Mouse (Mus musculus): ENCODE data around the gene Dynll1. TPM values are rescaled to one million over a fixed set of nuclear protein-coding genes. Genes with fewer than 3 reads are reported as not detected.
A peak's percentile ranks its signal among the peaks of the same experiment; 100 is the strongest.

The Dynll1 gene
- polyA plus RNA-seq, 1 experiment: 91.7 TPM

DNA sequence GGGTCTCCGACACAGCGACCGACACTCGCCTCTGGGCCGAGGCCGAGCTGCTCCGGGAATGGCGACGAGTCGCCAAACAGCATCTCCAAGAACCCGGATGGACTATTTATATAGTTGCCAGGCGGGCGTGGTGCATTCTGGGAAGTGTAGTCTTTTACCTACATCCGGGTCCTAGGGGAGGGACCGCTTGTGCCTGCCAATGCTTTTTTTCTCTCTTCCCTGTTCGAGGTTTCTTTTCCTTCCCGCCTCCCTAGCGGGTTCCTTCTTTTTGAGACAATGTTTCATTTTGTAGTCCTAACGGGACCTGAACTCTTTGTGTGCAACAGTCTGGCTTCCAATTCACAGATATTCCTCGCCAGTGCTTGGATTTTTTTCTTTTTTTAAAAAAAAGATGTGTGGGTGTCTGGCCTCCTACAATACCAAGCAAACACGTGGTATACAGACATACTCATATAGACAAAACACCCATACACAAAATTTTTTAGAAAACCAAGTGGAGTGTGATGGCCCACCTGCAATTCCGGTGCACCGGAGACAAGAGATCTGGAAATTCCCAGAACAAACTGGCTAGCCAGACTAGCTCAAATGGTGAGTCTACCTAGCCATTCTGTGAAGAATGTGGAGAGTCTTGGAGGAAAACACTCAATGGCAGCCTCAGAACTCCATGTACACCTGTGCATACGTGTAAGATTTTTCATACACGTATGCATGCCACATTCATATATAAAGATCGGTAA lies 27.8 kb downstream of the Dynll1 start, which contains the start of gene Rnf10:
Gene Rnf10 (minus strand): TSS at position 87 of the 737 bp plus-strand sequence.
- Histone ChIP-seq H3K27me3 (ENCODE audit: control insufficient read depth) (no peaks in the 10 kb centered on the region), H3K4me3 (replicated peaks) (peak within 1 kb of the TSS; percentile 99), H3K9me3 (ENCODE audit: control insufficient read depth, low read length) (peaks cover 4% of the 10 kb centered on the region), H3K4me1 (ENCODE audit: control insufficient read depth) (peaks cover 61% of the 10 kb centered on the region), H3K36me3 (ENCODE audit: control insufficient read depth) (peaks cover 44% of the 10 kb centered on the region)
- TF ChIP-seq GATA1 (IDR thresholded peaks at IDR 0.05; ENCODE audit: low read length) (no peak), TAL1 (IDR thresholded peaks at IDR 0.05; ENCODE audit: low read length) (no peak)

DNA sequence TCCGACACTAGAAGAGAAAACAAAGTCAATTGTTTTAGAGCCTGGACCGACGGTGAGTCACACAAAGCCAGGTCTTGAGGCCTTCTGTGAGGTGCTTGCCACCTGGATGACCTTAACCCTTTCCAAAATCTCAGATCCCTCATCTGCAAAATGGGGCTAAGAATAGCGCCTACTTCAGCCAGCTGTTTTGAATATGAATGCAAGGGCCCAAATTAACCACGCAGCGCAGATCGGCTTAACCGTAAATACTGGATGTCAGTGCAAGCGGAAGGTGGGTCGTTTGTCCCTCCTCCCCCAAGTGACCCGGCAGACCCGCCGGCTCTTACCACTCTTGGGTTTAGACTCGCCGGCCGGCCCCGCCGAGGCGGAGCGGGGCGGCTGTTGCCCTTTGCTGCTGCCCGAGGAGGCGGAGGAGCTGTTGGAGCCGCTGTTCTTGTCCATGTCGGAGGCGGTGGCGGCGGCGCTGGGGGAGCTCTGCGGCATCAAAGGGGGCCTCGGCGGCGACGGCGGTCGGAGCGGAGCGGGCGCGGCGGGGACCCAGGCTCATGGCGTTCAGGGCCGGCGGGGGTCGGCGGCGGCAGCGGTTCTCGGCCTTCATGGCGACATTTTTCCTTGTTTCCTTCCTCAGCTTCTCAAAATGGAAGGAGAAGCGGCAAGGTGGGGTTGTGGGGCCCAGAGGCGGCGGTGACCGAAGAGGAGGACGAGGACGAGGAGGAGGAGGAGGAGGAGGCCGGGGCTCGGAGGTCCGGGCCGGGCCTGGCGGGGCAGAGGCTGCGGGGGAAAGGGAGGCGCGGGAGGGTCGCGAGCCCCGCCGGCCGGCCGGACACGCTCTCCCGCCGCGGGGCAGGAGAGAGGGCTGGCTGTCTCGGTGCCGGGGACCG lies 28.6 kb downstream of the Dynll1 start:
- H3K9me3 ChIP-seq (ENCODE audit: control insufficient read depth, low read length): peaks cover 4% of the 10 kb centered on the region
- TF ChIP-seq GATA1 (IDR thresholded peaks at IDR 0.05; ENCODE audit: low read length): no peak
- TF ChIP-seq TAL1 (IDR thresholded peaks at IDR 0.05; ENCODE audit: low read length): no peak
- H3K4me1 ChIP-seq (ENCODE audit: control insufficient read depth): peaks cover 67% of the 10 kb centered on the region
- H3K27me3 ChIP-seq (ENCODE audit: control insufficient read depth): no peaks in the 10 kb centered on the region
- H3K36me3 ChIP-seq (ENCODE audit: control insufficient read depth): peaks cover 48% of the 10 kb centered on the region
- peak overlapping the region; percentile 99 for H3K4me3 ChIP-seq (replicated peaks)

GRCm38 (mm10) chr5:115269969-115270368 lies 30.8 kb downstream of the Dynll1 start:
- no peak for TF ChIP-seq GATA1 (IDR thresholded peaks at IDR 0.05; ENCODE audit: low read length)
- no peak for TF ChIP-seq TAL1 (IDR thresholded peaks at IDR 0.05; ENCODE audit: low read length)
- H3K9me3 ChIP-seq (ENCODE audit: control insufficient read depth, low read length): no peaks in the 10 kb centered on the region
- H3K36me3 ChIP-seq (ENCODE audit: control insufficient read depth): peaks cover 65% of the 10 kb centered on the region
- H3K4me1 ChIP-seq (ENCODE audit: control insufficient read depth): peaks cover 79% of the 10 kb centered on the region
- H3K27me3 ChIP-seq (ENCODE audit: control insufficient read depth): no peaks in the 10 kb centered on the region
- H3K4me3 ChIP-seq (replicated peaks): peak overlapping the region; percentile 99

DNA sequence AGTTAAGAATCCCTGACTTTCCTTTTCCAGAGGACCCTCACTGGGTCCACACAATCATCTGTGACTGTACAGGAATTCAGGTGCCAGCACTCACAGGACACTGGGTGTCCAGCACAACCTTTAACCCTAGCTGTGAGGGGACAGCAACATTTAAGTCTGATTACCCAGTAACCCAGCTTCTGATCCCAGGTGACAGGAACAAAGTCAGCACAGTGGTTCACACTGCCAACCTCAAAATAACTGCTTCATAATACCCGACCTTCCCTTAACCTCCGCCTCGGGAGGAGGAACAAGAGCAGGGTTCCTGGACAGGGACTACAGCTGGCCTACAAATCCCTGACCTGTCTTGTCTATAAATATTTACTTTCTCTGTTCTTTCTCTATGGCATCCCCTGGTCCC lies 32.5 kb downstream of the Dynll1 start:
- no peak for TF ChIP-seq TAL1 (IDR thresholded peaks at IDR 0.05; ENCODE audit: low read length)
- TF ChIP-seq GATA1 (IDR thresholded peaks at IDR 0.05; ENCODE audit: low read length): no peak
- H3K27me3 ChIP-seq (ENCODE audit: control insufficient read depth): no peaks in the 10 kb centered on the region
- H3K4me1 ChIP-seq (ENCODE audit: control insufficient read depth): peaks cover 81% of the 10 kb centered on the region
- H3K4me3 ChIP-seq (replicated peaks): peak overlapping the region; percentile 99
- no peaks in the 10 kb centered on the region for H3K9me3 ChIP-seq (ENCODE audit: control insufficient read depth, low read length)
- H3K36me3 ChIP-seq (ENCODE audit: control insufficient read depth): peaks cover 80% of the 10 kb centered on the region

GRCm38 (mm10) chr5:115267469-115268045 lies 33.2 kb downstream of the Dynll1 start:
- Histone ChIP-seq H3K4me3 (replicated peaks) (peak overlapping the region; percentile 61), H3K9me3 (ENCODE audit: control insufficient read depth, low read length) (no peaks in the 10 kb centered on the region), H3K36me3 (ENCODE audit: control insufficient read depth) (peaks cover 87% of the 10 kb centered on the region), H3K4me1 (ENCODE audit: control insufficient read depth) (peaks cover 83% of the 10 kb centered on the region), H3K27me3 (ENCODE audit: control insufficient read depth) (no peaks in the 10 kb centered on the region)
- no peak for TF ChIP-seq TAL1 (IDR thresholded peaks at IDR 0.05; ENCODE audit: low read length)
- no peak for TF ChIP-seq GATA1 (IDR thresholded peaks at IDR 0.05; ENCODE audit: low read length)

- no peaks in the 10 kb centered on the region for H3K9me3 ChIP-seq (ENCODE audit: control insufficient read depth, low read length)
- peaks cover 90% of the 10 kb centered on the region for H3K36me3 ChIP-seq (ENCODE audit: control insufficient read depth)
- H3K4me3 ChIP-seq (replicated peaks): peak overlapping the region; percentile 61
- TF ChIP-seq TAL1 (IDR thresholded peaks at IDR 0.05; ENCODE audit: low read length): peak; percentile 93
- peak; percentile 91 for TF ChIP-seq GATA1 (IDR thresholded peaks at IDR 0.05; ENCODE audit: low read length)
- no peaks in the 10 kb centered on the region for H3K27me3 ChIP-seq (ENCODE audit: control insufficient read depth)
- H3K4me1 ChIP-seq (ENCODE audit: control insufficient read depth): peaks cover 89% of the 10 kb centered on the region
Measured at GRCm38 (mm10) chr5:115266787-115267468, 33.9 kb downstream of the Dynll1 start.

GRCm38 (mm10) chr5:115266340-115266739 lies 34.5 kb downstream of the Dynll1 start:
- H3K27me3 ChIP-seq (ENCODE audit: control insufficient read depth): no peaks in the 10 kb centered on the region
- TF ChIP-seq TAL1 (IDR thresholded peaks at IDR 0.05; ENCODE audit: low read length) (peak; percentile 26; the same call in 1 of the 3 replicates), GATA1 (IDR thresholded peaks at IDR 0.05; ENCODE audit: low read length) (no peak)
- H3K36me3 ChIP-seq (ENCODE audit: control insufficient read depth): peaks cover 91% of the 10 kb centered on the region
- peaks cover 91% of the 10 kb centered on the region for H3K4me1 ChIP-seq (ENCODE audit: control insufficient read depth)
- no peaks in the 10 kb centered on the region for H3K9me3 ChIP-seq (ENCODE audit: control insufficient read depth, low read length)
- H3K4me3 ChIP-seq (replicated peaks): peak overlapping the region; percentile 61

DNA sequence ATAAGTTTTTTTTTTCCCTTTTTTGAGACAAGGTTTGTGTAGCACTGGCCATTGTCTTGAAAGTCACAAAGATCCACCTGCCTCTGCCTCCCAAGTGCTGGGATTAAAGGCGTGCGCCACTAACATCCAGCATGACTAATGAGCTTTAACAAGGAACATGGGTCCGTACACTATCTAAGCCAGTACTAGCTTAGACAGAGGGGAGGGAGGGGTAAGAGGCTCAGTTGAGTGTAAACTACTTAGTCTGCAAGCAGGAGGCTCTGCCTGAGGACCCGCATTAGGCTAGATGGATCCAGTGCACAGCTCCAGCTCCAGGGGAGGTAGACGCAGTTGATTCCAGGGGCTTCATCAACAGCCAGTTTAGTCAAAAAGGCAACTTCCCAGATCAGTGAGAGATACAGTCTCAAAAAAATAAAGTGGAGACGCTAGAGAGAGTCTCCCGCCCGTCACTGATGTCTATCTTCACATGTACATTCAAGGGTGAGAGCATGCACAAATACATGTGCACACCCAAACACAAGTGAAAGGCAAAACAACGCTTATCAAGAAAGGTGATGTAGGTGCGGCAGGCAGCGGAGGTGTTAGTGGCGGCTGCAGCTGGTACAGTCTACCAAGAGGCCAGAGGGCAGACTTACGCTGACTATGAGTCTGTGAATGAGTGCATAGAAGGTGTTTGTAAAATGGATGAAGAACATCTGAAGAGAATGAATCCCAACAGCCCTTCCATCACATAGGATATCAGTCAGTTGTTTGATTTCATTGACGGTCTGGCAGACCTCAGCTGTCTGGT lies 38.1 kb downstream of the Dynll1 start:
- Histone ChIP-seq H3K9me3 (ENCODE audit: control insufficient read depth, low read length) (no peaks in the 10 kb centered on the region), H3K4me3 (replicated peaks) (no peak overlapping the region), H3K36me3 (ENCODE audit: control insufficient read depth) (peaks cover 93% of the 10 kb centered on the region), H3K27me3 (ENCODE audit: control insufficient read depth) (no peaks in the 10 kb centered on the region), H3K4me1 (ENCODE audit: control insufficient read depth) (peaks cover 83% of the 10 kb centered on the region)
- TF ChIP-seq GATA1 (IDR thresholded peaks at IDR 0.05; ENCODE audit: low read length) (no peak), TAL1 (IDR thresholded peaks at IDR 0.05; ENCODE audit: low read length) (no peak)
